Mouse (Mus musculus) hindbrain, embryonic 11.5 days (tissue): Measurements from ENCODE around the gene Scfd2. TPM values are rescaled to one million over a fixed set of nuclear protein-coding genes. Genes with fewer than 3 reads are reported as not detected.

Experiments used
- ATAC-seq: fragments of 200-750 bp; cut with Nextera tagmentation; 2 replicates; pipeline ENCODE4 v1.8.0; 2017; ENCODE audit warnings: mild to moderate bottlenecking, moderate TSS enrichment, moderate library complexity; ENCODE audit not compliant: low FRiP score
- DNase-seq: peaks from one replicate; pipeline ENCODE4 v3.0.0-alpha.2; 2015; ENCODE audit warnings: low spot score
- H3K27ac ChIP-seq: fragments of 300-500 bp; sonication (generic); 2 replicates; pipeline ENCODE4 v1.5.1; 2014; ENCODE audit warnings: mild to moderate bottlenecking, low read depth, low read length
- H3K27me3 ChIP-seq: fragments of 300-500 bp; sonication (generic); 2 replicates; pipeline ENCODE4 v1.6.1; 2014; ENCODE audit warnings: mild to moderate bottlenecking, low read length, moderate library complexity, mixed read lengths; ENCODE audit not compliant: control insufficient read depth, insufficient read depth
- H3K36me3 ChIP-seq: fragments of 300-500 bp; sonication (generic); 2 replicates; pipeline ENCODE4 v1.6.1; 2014; ENCODE audit warnings: mild to moderate bottlenecking, low read length, moderate library complexity, mixed read lengths; ENCODE audit not compliant: control insufficient read depth, insufficient read depth
- H3K4me1 ChIP-seq: fragments of 300-500 bp; sonication (generic); replicated peaks from 2 replicates; pipeline ENCODE4 v1.6.1; 2014; ENCODE audit warnings: low read length, mixed read lengths; ENCODE audit not compliant: control insufficient read depth, insufficient read depth
- H3K4me2 ChIP-seq: fragments of 300-500 bp; sonication (generic); replicated peaks from 2 replicates; pipeline ENCODE4 v1.6.1; 2014; ENCODE audit warnings: mild to moderate bottlenecking, low read depth, low read length
- H3K4me3 ChIP-seq: fragments of 300-500 bp; sonication (generic); 2 replicates; pipeline ENCODE4 v1.5.1; 2014; ENCODE audit warnings: low read depth, low read length
- H3K9ac ChIP-seq: fragments of 300-500 bp; sonication (generic); 2 replicates; pipeline ENCODE4 v1.6.1; 2014; ENCODE audit warnings: low read depth, low read length
- H3K9me3 ChIP-seq: fragments of 300-500 bp; sonication (generic); 2 replicates; pipeline ENCODE4 v1.6.1; 2016; ENCODE audit warnings: low read length; ENCODE audit not compliant: control insufficient read depth
- WGBS: fragments of 180-500 bp; shearing (Covaris S2); extraction: QIAGEN DNeasy Blood & Tissue Kit; methylation state at CpG from one replicate; pipeline ENCODE4 v1.1.7; 2014; 5-methylcytosine and 5-hydroxymethylcytosine counted together
- polyA plus RNA-seq: library from polyadenylated mRNA; unstranded; fragments of >200 nt; fragmentation: Nextera tagmentation; extraction: Ambion mirVana; gene quantifications from 2 replicates; pipeline ENCODE4 v1.2.1, GENCODE M21; 2014

Scfd2 gene
- polyA plus RNA-seq, 1 experiment from 2014 or later, result 17.2 TPM

- DNase-seq, result no peak
- 65% methylated on average over 10 of the region's 10 CpGs for WGBS
- peaks cover 2% of the 10 kb centered on the region; the same call in 1 of the 2 replicates for H3K4me1 ChIP-seq
- H3K9ac ChIP-seq, result no peak overlapping the region
- H3K27ac ChIP-seq, result no peak overlapping the region
- no peaks in the 10 kb centered on the region for H3K36me3 ChIP-seq
- no peak overlapping the region for H3K4me3 ChIP-seq
- no peak for ATAC-seq
- H3K27me3 ChIP-seq, result no peaks in the 10 kb centered on the region
- H3K9me3 ChIP-seq, result no peaks in the 10 kb centered on the region
- H3K4me2 ChIP-seq, result no peak overlapping the region
Observed at GRCm38 (mm10) chr5:74447517-74448334, 83.8 kb downstream of the Scfd2 start.

DNA sequence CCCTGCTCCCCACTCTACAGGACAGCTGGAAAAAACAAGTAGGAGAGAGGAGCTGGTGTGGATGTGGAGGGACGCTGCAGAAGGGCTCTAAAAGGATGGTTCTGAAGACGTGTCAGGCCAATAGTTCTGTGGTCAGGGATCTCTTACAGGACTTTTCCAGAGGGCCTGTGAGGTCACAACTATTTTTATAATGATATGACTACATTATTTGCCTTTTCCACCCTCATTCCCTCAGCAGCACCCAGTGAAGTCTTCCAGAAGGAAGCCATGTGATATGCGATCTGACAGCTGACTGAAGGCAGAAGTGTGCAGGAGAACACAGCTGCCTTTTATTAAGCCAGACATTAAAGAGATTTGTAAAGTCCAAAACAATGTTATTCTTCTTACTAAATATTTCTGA, 85.7 kb downstream of the Scfd2 start:
- ATAC-seq (no peak), DNase-seq (no peak)
- 71% methylated on average over 3 of the region's 3 CpGs for WGBS

GRCm38 (mm10) chr5:74438353-74438752, 93.2 kb downstream of the Scfd2 start:
- Histone ChIP-seq H3K4me3 (no peak overlapping the region), H3K9me3 (no peaks in the 10 kb centered on the region), H3K36me3 (no peaks in the 10 kb centered on the region), H3K4me2 (no peak overlapping the region), H3K27ac (no peak overlapping the region), H3K27me3 (no peaks in the 10 kb centered on the region), H3K9ac (no peak overlapping the region), H3K4me1 (no peaks in the 10 kb centered on the region)
- DNase-seq, result no peak
- ATAC-seq, result no peak
- WGBS, result 87% methylated on average over 8 of the region's 8 CpGs

More for the DNA sequence above, 85.7 kb downstream of the Scfd2 start:
- H3K36me3 ChIP-seq, result no peaks in the 10 kb centered on the region
- H3K27ac ChIP-seq, result no peak overlapping the region
- H3K27me3 ChIP-seq, result no peaks in the 10 kb centered on the region
- H3K9ac ChIP-seq, result no peak overlapping the region
- no peaks in the 10 kb centered on the region for H3K9me3 ChIP-seq
- no peak overlapping the region for H3K4me2 ChIP-seq
- peaks cover 2% of the 10 kb centered on the region; the same call in 1 of the 2 replicates for H3K4me1 ChIP-seq
- no peak overlapping the region for H3K4me3 ChIP-seq

GRCm38 (mm10) chr5:74433580-74434147, 97.9 kb downstream of the Scfd2 start:
- H3K36me3 ChIP-seq, result no peaks in the 10 kb centered on the region
- ATAC-seq, result no peak
- no peak overlapping the region for H3K4me3 ChIP-seq
- no peak overlapping the region for H3K4me2 ChIP-seq
- WGBS, result 19% methylated on average over 9 of the region's 9 CpGs
- no peaks in the 10 kb centered on the region for H3K4me1 ChIP-seq
- H3K9ac ChIP-seq, result no peak overlapping the region
- H3K27me3 ChIP-seq, result no peaks in the 10 kb centered on the region
- no peak overlapping the region for H3K27ac ChIP-seq
- no peaks in the 10 kb centered on the region for H3K9me3 ChIP-seq
- DNase-seq, result peak; percentile 83

DNA sequence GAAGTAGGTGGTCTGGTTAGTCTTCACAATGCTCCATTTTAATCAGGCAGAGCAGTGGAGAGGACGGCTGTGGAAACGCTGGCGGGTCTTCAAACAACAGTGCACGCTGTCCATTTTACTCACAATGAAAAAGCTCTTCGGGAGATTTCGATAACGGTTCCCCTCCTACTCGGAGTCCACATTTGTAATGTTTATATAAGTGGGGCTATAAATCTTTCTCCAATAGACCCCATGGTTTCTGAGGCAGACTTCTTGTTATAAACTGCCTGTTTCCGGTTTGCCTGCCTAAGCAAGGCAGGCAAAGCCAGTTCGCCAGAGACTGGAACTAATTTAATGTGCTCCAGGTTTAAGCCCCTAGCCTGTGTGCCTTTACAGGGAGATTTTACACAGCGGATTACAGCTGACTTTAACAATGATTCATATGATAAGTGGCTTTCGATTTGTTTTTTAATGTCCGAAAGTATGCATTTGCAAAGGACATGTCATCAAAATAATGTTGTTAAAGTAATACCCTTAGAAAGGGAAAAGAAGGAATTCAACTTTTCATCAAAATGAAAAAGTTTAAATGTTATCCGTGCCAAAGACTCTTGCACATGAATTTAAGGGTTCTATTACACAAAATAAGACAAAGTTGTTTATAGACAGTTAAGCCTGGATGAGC, 98.5 kb downstream of the Scfd2 start:
- Histone ChIP-seq H3K4me2 (no peak overlapping the region; the same call in 1 of the 2 replicates), H3K9ac (no peak overlapping the region), H3K36me3 (no peaks in the 10 kb centered on the region), H3K27ac (no peak overlapping the region), H3K4me1 (no peaks in the 10 kb centered on the region), H3K9me3 (no peaks in the 10 kb centered on the region), H3K4me3 (no peak overlapping the region), H3K27me3 (no peaks in the 10 kb centered on the region)
- ATAC-seq (no peak), DNase-seq (peak; percentile 36)
- WGBS, result 38% methylated on average over 14 of the region's 14 CpGs

DNA sequence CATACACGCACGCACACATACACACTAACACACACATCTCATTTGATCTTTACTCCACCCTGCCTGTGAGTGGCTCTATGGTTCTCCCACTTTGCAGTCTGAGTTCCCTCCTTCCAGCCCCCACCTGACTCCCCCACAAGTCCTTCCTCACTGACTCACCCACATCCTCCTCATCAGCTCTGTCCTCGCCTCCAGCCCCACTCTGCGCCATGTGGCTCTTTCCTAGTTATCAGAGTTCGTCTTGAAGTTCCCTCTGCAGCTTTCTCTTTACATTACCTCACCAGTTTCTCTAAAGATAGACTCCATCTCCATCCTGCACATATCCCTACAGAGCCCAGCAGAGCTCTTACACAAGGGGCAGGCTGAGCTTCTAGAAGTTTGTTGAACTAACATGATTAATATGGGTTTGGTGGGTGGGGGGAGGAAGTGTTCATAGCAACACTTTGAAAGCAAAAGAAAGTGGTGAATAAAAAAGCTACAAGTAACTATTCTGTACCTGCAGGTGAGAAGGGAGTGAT, 110.9 kb downstream of the Scfd2 start:
- no peak overlapping the region for H3K9ac ChIP-seq
- DNase-seq, result no peak
- H3K4me3 ChIP-seq, result no peak overlapping the region
- H3K27ac ChIP-seq, result no peak overlapping the region
- H3K9me3 ChIP-seq, result no peaks in the 10 kb centered on the region
- H3K27me3 ChIP-seq, result no peaks in the 10 kb centered on the region
- H3K36me3 ChIP-seq, result no peaks in the 10 kb centered on the region
- 87% methylated on average over 5 of the region's 5 CpGs for WGBS
- H3K4me2 ChIP-seq, result no peak overlapping the region
- ATAC-seq, result no peak
- H3K4me1 ChIP-seq, result no peaks in the 10 kb centered on the region

GRCm38 (mm10) chr5:74412557-74412956, 119.0 kb downstream of the Scfd2 start:
- Histone ChIP-seq H3K27me3 (no peaks in the 10 kb centered on the region), H3K4me2 (no peak overlapping the region), H3K9ac (no peak overlapping the region), H3K36me3 (no peaks in the 10 kb centered on the region), H3K4me3 (no peak overlapping the region), H3K27ac (no peak overlapping the region), H3K9me3 (no peaks in the 10 kb centered on the region), H3K4me1 (no peaks in the 10 kb centered on the region)
- DNase-seq (no peak), ATAC-seq (no peak)
- 95% methylated on average over 3 of the region's 3 CpGs for WGBS

DNA sequence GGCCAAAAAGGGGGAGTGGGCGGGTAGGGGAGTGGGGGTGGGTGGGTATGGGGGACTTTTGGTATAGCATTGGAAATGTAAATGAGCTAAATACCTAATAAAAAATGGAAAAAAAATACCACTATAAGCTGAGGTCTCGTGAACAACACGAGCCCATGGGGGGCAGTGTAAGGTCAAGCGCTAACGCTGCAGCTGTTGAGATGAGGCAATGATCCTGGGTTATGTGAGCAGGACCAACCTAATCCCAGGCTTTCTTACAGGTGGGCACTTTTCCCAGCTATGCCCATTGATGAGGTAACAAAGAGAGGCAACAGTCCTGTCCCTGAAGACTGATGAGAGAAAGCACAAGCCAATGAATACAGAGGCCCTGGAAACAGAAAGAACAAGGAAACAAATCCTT, 126.7 kb downstream of the Scfd2 start:
- 80% methylated on average over 4 of the region's 5 CpGs for WGBS
- Histone ChIP-seq H3K9me3 (no peaks in the 10 kb centered on the region), H3K9ac (no peak overlapping the region), H3K4me3 (no peak overlapping the region), H3K27me3 (no peaks in the 10 kb centered on the region), H3K27ac (no peak overlapping the region), H3K4me1 (no peaks in the 10 kb centered on the region), H3K36me3 (no peaks in the 10 kb centered on the region), H3K4me2 (no peak overlapping the region)
- ATAC-seq (no peak), DNase-seq (no peak)
